Mouse (Mus musculus): Measurements from ENCODE around the gene C730034F03Rik.

DNA sequence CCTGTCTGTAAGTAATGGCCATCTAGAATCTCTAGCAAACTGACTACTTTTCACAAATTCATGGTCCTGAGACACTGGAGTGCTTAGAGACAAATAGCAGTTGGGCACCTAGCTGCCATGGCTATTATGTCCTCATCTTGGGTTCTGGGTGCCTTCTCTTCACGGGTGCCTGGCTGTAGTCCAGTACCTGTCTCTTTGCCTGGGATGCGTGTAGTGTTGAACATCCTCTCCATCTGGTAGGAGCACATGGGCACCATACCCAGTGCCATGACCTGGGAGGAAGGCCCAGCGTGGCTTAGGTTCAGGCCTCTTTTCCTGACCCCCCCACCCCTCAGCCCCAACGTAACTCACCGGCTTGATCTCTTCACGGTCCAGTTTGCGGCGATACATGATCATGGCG lies 7.5 kb upstream of the C730034F03Rik start:
- no peak for TF ChIP-seq CTCF (conservative IDR thresholded peaks at IDR 0.05; ENCODE audit: low read length)
- no peak for TF ChIP-seq POU5F1 (IDR thresholded peaks at IDR 0.05; ENCODE audit: borderline replicate concordance, low read length)

Data from E14TG2a.4 (cell line).